Mouse (Mus musculus) hindbrain, embryonic 10.5 days (tissue): ENCODE measurements around the gene Atf7ip. TPM values are rescaled to one million over a fixed set of nuclear protein-coding genes. Genes with fewer than 3 reads are reported as not detected.

Experiments
- DNase-seq: peaks from one replicate; pipeline ENCODE4 v3.0.0-alpha.2; 2017; ENCODE audit warnings: low spot score
- H3K27ac ChIP-seq: fragments of 300-500 bp; sonication (generic); 2 replicates; pipeline ENCODE4 v1.5.1; 2016; ENCODE audit warnings: mild to moderate bottlenecking, moderate library complexity
- H3K27me3 ChIP-seq: fragments of 300-500 bp; sonication (generic); 2 replicates; pipeline ENCODE4 v1.6.1; 2016; ENCODE audit warnings: mild to moderate bottlenecking; ENCODE audit not compliant: poor library complexity, insufficient read depth, severe bottlenecking
- H3K36me3 ChIP-seq: fragments of 300-500 bp; sonication (generic); 2 replicates; pipeline ENCODE4 v1.6.1; 2016; ENCODE audit warnings: mild to moderate bottlenecking, moderate library complexity
- H3K4me1 ChIP-seq: fragments of 300-500 bp; sonication (generic); replicated peaks from 2 replicates; pipeline ENCODE4 v1.6.1; 2016; ENCODE audit warnings: mild to moderate bottlenecking
- H3K4me3 ChIP-seq: fragments of 300-500 bp; sonication (generic); 2 replicates; pipeline ENCODE4 v1.5.1; 2016; ENCODE audit warnings: mild to moderate bottlenecking, moderate library complexity
- H3K9me3 ChIP-seq: fragments of 300-500 bp; sonication (generic); 2 replicates; pipeline ENCODE4 v1.6.1; 2016; ENCODE audit warnings: mild to moderate bottlenecking, moderate library complexity
- WGBS: fragments of 180-500 bp; shearing (Covaris S2); methylation state at CpG from one replicate; pipeline ENCODE4 v1.1.7; 2016; 5-methylcytosine and 5-hydroxymethylcytosine counted together
- polyA plus RNA-seq: library from polyadenylated mRNA; unstranded; fragments of >200 nt; fragmentation: Nextera tagmentation; extraction: Ambion mirVana; gene quantifications from 2 replicates; pipeline ENCODE4 v1.2.1, GENCODE M21; 2016

Gene Atf7ip
- polyA plus RNA-seq, 1 experiment from 2014 or later, result 47.2 TPM

- Histone ChIP-seq H3K9me3 (peaks cover 13% of the 10 kb centered on the region), H3K27me3 (no peaks in the 10 kb centered on the region), H3K4me3 (no peak overlapping the region), H3K36me3 (peaks cover 17% of the 10 kb centered on the region), H3K27ac (no peak overlapping the region), H3K4me1 (no peaks in the 10 kb centered on the region)
- DNase-seq, result no peak
These were observed 11.3 kb downstream of the Atf7ip start for GRCm38 (mm10) chr6:136517221-136517620.

DNA sequence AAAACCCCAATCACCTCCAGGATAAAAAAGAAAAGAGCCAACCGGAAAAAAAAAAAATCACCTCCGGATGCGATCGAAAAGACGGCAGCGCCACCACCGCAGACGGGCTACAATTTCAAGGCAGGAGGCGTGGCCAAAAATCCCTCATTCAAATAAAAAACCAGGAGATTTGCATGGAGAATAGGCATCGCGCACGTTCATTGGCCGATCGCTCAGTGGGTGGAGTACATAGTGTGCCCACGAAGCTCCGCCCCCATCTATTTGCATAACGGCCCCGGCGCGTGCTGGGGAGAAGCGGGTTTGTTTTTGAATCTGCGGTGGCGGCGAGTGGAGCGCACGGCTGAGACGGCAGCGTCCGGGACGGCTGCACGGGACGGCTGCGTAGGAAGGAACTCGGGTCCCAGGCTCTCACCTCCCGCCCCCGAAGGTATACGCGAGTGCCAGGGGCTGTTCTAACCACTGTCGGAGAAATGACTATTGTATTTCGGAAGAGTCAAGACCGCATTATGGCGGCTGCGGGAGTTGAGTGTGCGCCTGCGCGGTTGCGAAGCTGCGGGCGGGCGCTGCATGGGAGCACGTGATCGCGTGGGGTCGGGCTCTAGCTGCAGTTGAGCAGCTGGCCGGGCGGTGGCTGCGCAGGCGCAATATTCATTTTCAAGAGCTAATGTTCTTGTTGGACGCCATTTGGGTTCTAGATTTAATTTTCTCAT lies 12.7 kb downstream of the Atf7ip start:
- H3K27ac ChIP-seq, result peak overlapping the region; percentile 98
- under 1% methylated on average over 59 of the region's 59 CpGs for WGBS

DNA sequence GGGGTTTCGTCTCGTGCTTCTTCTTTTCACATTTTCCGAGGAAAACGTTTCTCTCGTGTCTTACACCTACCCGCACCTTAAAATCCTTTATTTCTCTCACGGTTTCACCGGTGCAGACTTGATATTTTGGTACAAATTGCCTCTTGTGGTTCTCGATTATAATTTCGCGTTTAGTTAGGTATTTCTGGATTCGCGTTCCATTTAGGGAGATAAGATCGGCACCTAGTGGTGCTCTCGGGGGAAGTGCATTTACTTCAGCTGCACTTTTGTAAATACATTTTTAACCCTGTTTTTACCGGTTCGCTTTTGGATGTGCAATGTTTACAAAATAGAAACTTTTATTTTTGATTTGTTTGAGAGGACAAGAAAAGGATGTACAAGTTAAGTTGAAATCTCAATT lies 13.3 kb downstream of the Atf7ip start:
- H3K4me3 ChIP-seq, result peak overlapping the region; percentile 69
- peak overlapping the region; percentile 98 for H3K27ac ChIP-seq
- H3K36me3 ChIP-seq, result peaks cover 35% of the 10 kb centered on the region
- no peaks in the 10 kb centered on the region for H3K27me3 ChIP-seq
- 2% methylated on average over 17 of the region's 17 CpGs for WGBS
- no peak for DNase-seq
- peaks cover 19% of the 10 kb centered on the region for H3K9me3 ChIP-seq
- H3K4me1 ChIP-seq, result no peaks in the 10 kb centered on the region

More for the DNA sequence above, 12.7 kb downstream of the Atf7ip start:
- Histone ChIP-seq H3K9me3 (peaks cover 24% of the 10 kb centered on the region), H3K36me3 (peaks cover 30% of the 10 kb centered on the region), H3K4me1 (no peaks in the 10 kb centered on the region), H3K27me3 (no peaks in the 10 kb centered on the region), H3K4me3 (peak overlapping the region; percentile 69)
- peak; percentile 95 for DNase-seq

GRCm38 (mm10) chr6:136520361-136520760 lies 14.4 kb downstream of the Atf7ip start:
- WGBS, result 86% methylated on average over 2 of the region's 2 CpGs

DNA sequence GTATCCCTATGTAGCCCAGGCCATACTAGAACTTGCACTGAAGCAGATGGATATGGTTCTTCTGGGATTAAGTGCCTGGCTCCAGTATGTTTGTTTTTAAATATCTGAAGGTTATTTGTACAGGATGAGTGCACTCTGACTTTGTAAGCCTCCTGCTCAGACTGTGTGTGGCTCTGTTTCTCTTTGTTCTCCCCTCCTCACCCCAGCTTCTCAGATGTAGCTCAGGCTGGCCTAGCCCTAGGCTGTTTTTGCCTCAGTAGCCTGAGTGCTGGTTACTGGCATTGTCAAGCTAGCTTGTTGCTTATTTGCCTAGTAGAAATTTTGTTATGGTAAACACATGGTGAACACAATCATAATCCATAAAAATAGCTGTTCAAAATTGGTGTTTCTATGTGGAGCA lies 15.7 kb downstream of the Atf7ip start:
- no peak overlapping the region for H3K27ac ChIP-seq
- H3K4me1 ChIP-seq, result no peaks in the 10 kb centered on the region
- H3K36me3 ChIP-seq, result peaks cover 55% of the 10 kb centered on the region
- H3K9me3 ChIP-seq, result peaks cover 37% of the 10 kb centered on the region
- no peaks in the 10 kb centered on the region for H3K27me3 ChIP-seq
- H3K4me3 ChIP-seq, result no peak overlapping the region
- DNase-seq, result no peak

More at GRCm38 (mm10) chr6:136520361-136520760, 14.4 kb downstream of the Atf7ip start:
- DNase-seq, result no peak
- Histone ChIP-seq H3K36me3 (peaks cover 42% of the 10 kb centered on the region), H3K4me3 (peak overlapping the region; percentile 69), H3K27me3 (no peaks in the 10 kb centered on the region), H3K4me1 (no peaks in the 10 kb centered on the region), H3K9me3 (peaks cover 26% of the 10 kb centered on the region), H3K27ac (no peak overlapping the region)

- H3K36me3 ChIP-seq, result peaks cover 65% of the 10 kb centered on the region
- no peak overlapping the region for H3K27ac ChIP-seq
- DNase-seq, result no peak
- H3K27me3 ChIP-seq, result no peaks in the 10 kb centered on the region
- peaks cover 46% of the 10 kb centered on the region for H3K9me3 ChIP-seq
- H3K4me1 ChIP-seq, result no peaks in the 10 kb centered on the region
- no peak overlapping the region for H3K4me3 ChIP-seq
- WGBS, result 93% methylated on average over 5 of the region's 5 CpGs
These were observed 16.7 kb downstream of the Atf7ip start for GRCm38 (mm10) chr6:136522658-136523057.

DNA sequence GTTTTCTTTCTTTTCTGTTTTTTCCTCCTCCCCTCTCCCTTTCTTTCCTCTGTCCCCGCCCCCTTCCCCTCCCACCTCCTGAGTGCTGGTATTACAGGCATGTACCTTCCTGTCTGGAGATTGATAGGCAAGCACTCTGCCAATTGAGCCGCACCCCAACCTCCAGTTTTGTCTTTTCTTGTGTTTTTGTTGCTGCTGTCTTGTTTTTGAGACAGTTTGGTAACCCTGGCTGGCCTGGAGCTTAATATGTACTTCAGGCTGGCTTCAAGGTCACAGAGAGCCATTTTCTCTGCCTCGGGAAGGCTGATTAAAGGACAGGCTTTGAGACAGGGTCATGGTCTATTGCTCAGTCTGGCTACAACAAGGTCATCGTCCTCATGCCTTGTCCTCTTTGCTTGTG lies 18.8 kb downstream of the Atf7ip start:
- no peak for DNase-seq
- Histone ChIP-seq H3K27ac (no peak overlapping the region), H3K9me3 (peaks cover 47% of the 10 kb centered on the region), H3K4me1 (no peaks in the 10 kb centered on the region), H3K27me3 (no peaks in the 10 kb centered on the region), H3K36me3 (peaks cover 78% of the 10 kb centered on the region), H3K4me3 (no peak overlapping the region)
- WGBS, result 88% methylated on average over 4 of the region's 4 CpGs

GRCm38 (mm10) chr6:136525567-136525966 lies 19.6 kb downstream of the Atf7ip start:
- peaks cover 78% of the 10 kb centered on the region for H3K36me3 ChIP-seq

GRCm38 (mm10) chr6:136529156-136529555 lies 23.2 kb downstream of the Atf7ip start:
- H3K4me3 ChIP-seq, result no peak overlapping the region
- no peak for DNase-seq
- peaks cover 22% of the 10 kb centered on the region for H3K4me1 ChIP-seq
- peaks cover 33% of the 10 kb centered on the region for H3K9me3 ChIP-seq
- peaks cover 48% of the 10 kb centered on the region for H3K36me3 ChIP-seq
- whole genome bisulfite sequencing, result 50% methylated on average over 2 of the region's 2 CpGs
- no peaks in the 10 kb centered on the region for H3K27me3 ChIP-seq
- H3K27ac ChIP-seq, result no peak overlapping the region

More at GRCm38 (mm10) chr6:136525567-136525966, 19.6 kb downstream of the Atf7ip start:
- Histone ChIP-seq H3K4me1 (no peaks in the 10 kb centered on the region), H3K4me3 (no peak overlapping the region), H3K9me3 (peaks cover 47% of the 10 kb centered on the region), H3K27ac (no peak overlapping the region), H3K27me3 (no peaks in the 10 kb centered on the region)
- WGBS, result 94% methylated on average over 4 of the region's 4 CpGs
- no peak for DNase-seq

GRCm38 (mm10) chr6:136531792-136532230 lies 25.8 kb downstream of the Atf7ip start:
- no peaks in the 10 kb centered on the region for H3K27me3 ChIP-seq
- H3K36me3 ChIP-seq, result peaks cover 24% of the 10 kb centered on the region
- peak overlapping the region; percentile 92 for H3K27ac ChIP-seq
- 59% methylated on average over 7 of the region's 7 CpGs for WGBS
- H3K4me3 ChIP-seq, result 0 out of 2 replicates have a peak overlapping the region, but pooled peaks have one; percentile 13
- peaks cover 40% of the 10 kb centered on the region for H3K4me1 ChIP-seq
- DNase-seq, result no peak
- H3K9me3 ChIP-seq, result peaks cover 9% of the 10 kb centered on the region

GRCm38 (mm10) chr6:136532535-136533291 lies 26.7 kb downstream of the Atf7ip start:
- WGBS, result 16% methylated on average over 7 of the region's 7 CpGs
- H3K9me3 ChIP-seq, result peaks cover under 1% of the 10 kb centered on the region; the same call in 1 of the 2 replicates
- peak overlapping the region; percentile 37 for H3K4me3 ChIP-seq
- peak; percentile 83 for DNase-seq
- peaks cover 22% of the 10 kb centered on the region for H3K36me3 ChIP-seq
- peak overlapping the region; percentile 92 for H3K27ac ChIP-seq
- peaks cover 40% of the 10 kb centered on the region for H3K4me1 ChIP-seq
- H3K27me3 ChIP-seq, result no peaks in the 10 kb centered on the region

DNA sequence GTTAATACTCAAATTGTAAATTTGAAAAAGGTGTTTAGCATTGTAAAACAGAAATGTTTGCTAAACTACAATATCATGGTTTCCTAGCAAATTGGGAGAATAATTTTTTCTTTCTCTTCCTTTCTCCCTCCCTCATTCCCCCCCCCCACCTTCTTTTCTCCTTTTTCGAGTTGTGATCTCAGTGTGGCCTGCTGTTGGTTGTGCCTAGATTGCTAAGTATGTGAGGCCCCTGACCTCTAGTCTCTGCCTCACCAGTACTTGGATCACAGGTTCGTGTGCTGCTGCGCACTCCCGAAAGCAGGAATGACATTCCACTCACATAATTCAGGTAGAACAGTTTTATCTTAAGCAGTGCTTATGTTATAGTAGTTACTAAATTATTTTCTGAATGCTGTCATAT lies 27.8 kb downstream of the Atf7ip start:
- WGBS, result 74% methylated on average over 4 of the region's 4 CpGs
- peaks cover 22% of the 10 kb centered on the region for H3K36me3 ChIP-seq
- no peaks in the 10 kb centered on the region for H3K9me3 ChIP-seq
- peak overlapping the region; percentile 64 for H3K27ac ChIP-seq
- H3K4me3 ChIP-seq, result no peak overlapping the region
- peaks cover 40% of the 10 kb centered on the region for H3K4me1 ChIP-seq
- no peaks in the 10 kb centered on the region for H3K27me3 ChIP-seq
- no peak for DNase-seq

GRCm38 (mm10) chr6:136534444-136534843 lies 28.5 kb downstream of the Atf7ip start:
- no peak for DNase-seq
- H3K9me3 ChIP-seq, result no peaks in the 10 kb centered on the region
- H3K27me3 ChIP-seq, result no peaks in the 10 kb centered on the region
- no peak overlapping the region for H3K4me3 ChIP-seq
- H3K27ac ChIP-seq, result peak overlapping the region; percentile 62; the same call in 1 of the 2 replicates
- H3K36me3 ChIP-seq, result peaks cover 25% of the 10 kb centered on the region
- peaks cover 40% of the 10 kb centered on the region for H3K4me1 ChIP-seq
- WGBS, result 54% methylated on average over 3 of the region's 3 CpGs
